Mouse (Mus musculus): ENCODE results near the gene Gm6592.
A peak's percentile ranks its signal among the peaks of the same experiment; 100 is the strongest.
"Not testable (repeated sequence)": the region's sequence is repeated elsewhere in the genome, so short reads cannot be mapped to it uniquely, and the experiment has no call there.

Gene Gm6592

GRCm38 (mm10) chrX:8843694-8844093 lies at the start of gene Gm6592:
Gene Gm6592, plus strand, starts transcription at chrX:8843994.
- DNase-seq (ENCODE audit: extremely low spot score, low spot score), result no peak

DNA sequence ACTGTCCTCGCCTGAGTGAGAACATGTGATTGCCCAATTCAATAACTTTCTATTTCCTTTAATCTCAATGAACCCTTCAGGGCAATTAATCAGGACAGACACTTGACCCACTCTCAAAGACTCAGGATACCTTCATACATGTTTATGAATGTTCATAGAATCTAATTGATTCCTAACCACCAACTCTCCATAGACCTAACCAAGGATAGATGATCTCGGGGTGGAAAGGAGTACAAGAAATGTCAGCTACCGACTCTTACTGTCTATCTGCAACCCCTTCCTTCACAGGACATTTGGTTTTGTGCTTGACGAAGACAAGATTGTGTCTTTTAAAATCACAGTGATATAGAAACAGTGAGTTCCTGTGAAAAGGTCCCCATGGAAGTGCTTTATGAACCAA lies 40.4 kb upstream of the Gm6592 start, which contains the start of gene Ssxb5:
Gene Ssxb5, plus strand, starts transcription at position 301 of the 400 bp plus-strand sequence.
- DNase-seq (ENCODE audit: extremely low spot score, low spot score), result not testable (repeated sequence)

DNA sequence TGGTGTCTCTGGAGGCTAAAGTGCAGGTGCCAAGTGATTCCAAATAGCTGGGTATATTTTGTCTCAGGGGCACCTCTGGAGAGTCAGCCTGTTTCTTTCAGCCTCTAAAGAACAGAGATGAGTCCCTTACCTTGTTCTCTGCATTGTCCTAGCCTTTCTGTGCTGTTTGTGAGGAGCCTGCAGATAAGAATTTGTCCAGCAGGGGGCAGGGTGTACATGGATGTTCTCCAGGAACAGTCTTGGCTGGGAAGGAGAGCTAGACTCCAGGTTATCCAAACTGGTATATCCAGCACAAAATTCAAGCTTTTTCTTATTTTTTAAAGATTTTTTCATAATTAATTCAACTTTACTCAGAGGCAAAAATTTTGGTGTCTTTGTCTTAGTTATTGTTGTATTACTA lies 11.8 kb upstream of the Gm6592 start:
- DNase-seq (ENCODE audit: extremely low spot score, low spot score), result peak; percentile 12

GRCm38 (mm10) chrX:8852486-8852885 lies 8.7 kb downstream of the Gm6592 start:
- no peak for DNase-seq (ENCODE audit: extremely low spot score, low spot score)

GRCm38 (mm10) chrX:8864331-8864730 lies 20.5 kb downstream of the Gm6592 start:
- peak; percentile 48 for DNase-seq (ENCODE audit: extremely low spot score, low spot score)

GRCm38 (mm10) chrX:8873953-8874352 lies 30.2 kb downstream of the Gm6592 start, which contains the start of gene Gm5751:
Gene Gm5751, plus strand, starts transcription at chrX:8874253.
- DNase-seq (ENCODE audit: extremely low spot score, low spot score), result not testable (repeated sequence)

DNA sequence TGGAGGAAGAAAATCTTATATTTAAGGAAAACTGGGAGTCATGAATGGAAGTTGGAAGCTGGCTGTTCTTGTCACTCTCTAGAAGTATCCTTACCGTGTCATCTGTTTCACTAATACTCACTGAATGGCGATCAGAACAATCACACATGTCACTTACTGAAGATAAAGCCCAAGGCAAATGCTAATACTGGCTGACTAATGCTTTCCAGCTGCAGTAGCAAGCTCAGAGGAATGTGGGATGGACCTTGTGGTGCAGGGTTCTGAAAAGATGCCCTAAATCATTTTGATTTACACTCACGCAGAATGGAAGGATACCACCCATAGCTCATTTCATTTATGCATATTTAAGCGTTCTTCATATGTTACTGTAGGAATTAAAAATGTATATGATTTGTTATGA lies 40.5 kb downstream of the Gm6592 start:
- no peak for DNase-seq (ENCODE audit: extremely low spot score, low spot score)

- no peak for DNase-seq (ENCODE audit: extremely low spot score, low spot score)
Measured at GRCm38 (mm10) chrX:8891975-8892342, 48.2 kb downstream of the Gm6592 start.

GRCm38 (mm10) chrX:8892343-8893155 lies 48.8 kb downstream of the Gm6592 start, which contains the start of gene B630019K06Rik:
Gene B630019K06Rik, plus strand, starts transcription at chrX:8892382.
- DNase-seq (ENCODE audit: extremely low spot score, low spot score), result peak; percentile 49

GRCm38 (mm10) chrX:8893182-8893651 lies 49.4 kb downstream of the Gm6592 start:
- DNase-seq (ENCODE audit: extremely low spot score, low spot score), result no peak

Data from neural tube, embryonic 10.5 days (tissue).